Mouse (Mus musculus) adrenal gland, adult 2 months (tissue): ENCODE data around the gene Elf1. TPM values are rescaled to one million over a fixed set of nuclear protein-coding genes. Genes with fewer than 3 reads are reported as not detected.

Experiments
- microRNA-seq, 2 experiments: library from miRNA; unstranded; fragments of <30 nt; microRNA quantifications; one replicate each; pipeline ENCODE4 v1.2.0; 2021
- polyA plus RNA-seq: library from polyadenylated mRNA; depleted of rRNA; stranded (reverse); fragments of >200 nt; gene quantifications from 2 replicates; pipeline ENCODE4 v1.2.3, GENCODE M21; 2012; rRNA removed
- total RNA-seq, 2 experiments: library from RNA; stranded (reverse); gene quantifications; 2 replicates each; pipeline ENCODE4 v1.2.3; 2021

Gene Elf1
- total and polyA plus RNA-seq, 3 experiments, result 6.5 to 26.6 (median 18.0) TPM

Small RNAs within 50 kb of the gene (microRNA-seq; reads per million reads assigned to microRNA genes)
- gene Gm27857, result 0 reads per million in 2 experiments

Other genes with a start within 250 kb of the Elf1 start
- gene Zfp957, start 233.8 kb upstream of the Elf1 start, total RNA-seq, result not detected
- gene Zfp957, start 233.8 kb upstream of the Elf1 start, polyA plus RNA-seq, result not detected in 2 replicates
- 100 to 1,000 TPM; 131 to 254 TPM for gene Rgcc, start 179.5 kb upstream of the Elf1 start, total RNA-seq
- 1,050 and 1,217 TPM in 2 replicates for gene Rgcc, start 179.5 kb upstream of the Elf1 start, polyA plus RNA-seq
- 10 to 100 TPM; 17.3 to 22.6 TPM for gene Naa16, start 90.4 kb upstream of the Elf1 start, total RNA-seq
- 0.58 and 1.7 TPM in 2 replicates for gene Naa16, start 90.4 kb upstream of the Elf1 start, polyA plus RNA-seq
- 1 to 10 TPM; 4.2 to 7.2 TPM for gene Mtrf1, start 83.4 kb upstream of the Elf1 start, total RNA-seq
- 0.45 and 0.57 TPM in 2 replicates for gene Mtrf1, start 83.4 kb upstream of the Elf1 start, polyA plus RNA-seq
- gene Kbtbd7, start 54.7 kb upstream of the Elf1 start, total RNA-seq, result 1 to 10 TPM; 6.0 to 9.1 TPM
- gene Kbtbd7, start 54.7 kb upstream of the Elf1 start, polyA plus RNA-seq, result 4.7 and 6.1 TPM in 2 replicates
- gene Kbtbd6, start 29.4 kb upstream of the Elf1 start, total RNA-seq, result under 1 TPM; 0.12 to 0.28 TPM
- 0.51 and 0.55 TPM in 2 replicates for gene Kbtbd6, start 29.4 kb upstream of the Elf1 start, polyA plus RNA-seq
- 10 to 100 TPM; 37.9 to 41.6 TPM for gene Wbp4, start 326 bp downstream of the Elf1 start, total RNA-seq
- gene Wbp4, start 326 bp downstream of the Elf1 start, polyA plus RNA-seq, result 4.5 and 5.0 TPM in 2 replicates
- 100 to 1,000 TPM; 106 to 130 TPM for gene Sugt1, start 106.5 kb downstream of the Elf1 start, total RNA-seq
- gene Sugt1, start 106.5 kb downstream of the Elf1 start, polyA plus RNA-seq, result 3.6 and 4.3 TPM in 2 replicates
- gene Cnmd, start 181.0 kb downstream of the Elf1 start, total RNA-seq, result 1 to 10 TPM; 1.8 to 2.4 TPM
- not detected in 2 replicates for gene Cnmd, start 181.0 kb downstream of the Elf1 start, polyA plus RNA-seq